Mouse (Mus musculus) olfactory bulb, adult 2 months (tissue): ENCODE results near the gene Tmub1.

Experiments
- CTCF ChIP-seq: fragments of 200-500 bp; IDR thresholded peaks from 2 replicates; pipeline ENCODE4 v1.5.1; 2012; ENCODE audit warnings: low read depth, mild to moderate bottlenecking, low read length, moderate library complexity; ENCODE audit not compliant: insufficient read depth
- POLR2A ChIP-seq: fragments of 200-500 bp; IDR thresholded peaks from 2 replicates; pipeline ENCODE4 v1.6.1; 2012; ENCODE audit warnings: mild to moderate bottlenecking, low read depth, low read length, moderate library complexity; ENCODE audit not compliant: insufficient read depth

DNA sequence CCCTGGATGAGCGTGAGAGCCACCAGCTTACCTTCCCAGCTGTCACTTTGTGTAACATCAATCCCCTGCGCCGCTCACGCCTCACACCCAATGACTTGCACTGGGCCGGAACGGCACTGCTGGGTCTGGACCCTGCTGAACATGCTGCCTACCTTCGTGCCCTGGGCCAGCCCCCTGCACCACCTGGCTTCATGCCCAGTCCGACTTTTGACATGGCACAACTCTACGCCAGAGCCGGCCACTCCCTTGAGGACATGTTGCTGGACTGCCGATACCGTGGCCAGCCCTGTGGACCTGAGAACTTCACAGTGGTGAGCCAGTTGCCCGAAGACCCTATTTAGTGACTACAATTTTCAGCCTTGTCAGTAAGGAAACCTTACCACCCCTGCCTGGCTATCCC lies 33.7 kb downstream of the Tmub1 start:
- TF ChIP-seq CTCF (no peak), POLR2A (no peak)
